Mouse (Mus musculus) erythroblast, embryonic 14.5 days (primary cell): ENCODE measurements around the gene Fam20b. TPM values are rescaled to one million over a fixed set of nuclear protein-coding genes. Genes with fewer than 3 reads are reported as not detected.

Experiments used
- H3K27me3 ChIP-seq: 2 replicates; pipeline ENCODE4 v1.6.1; 2012; ENCODE audit warnings: inconsistent platforms; ENCODE audit not compliant: control insufficient read depth
- H3K36me3 ChIP-seq: 2 replicates; pipeline ENCODE4 v1.6.1; 2012; ENCODE audit warnings: mild to moderate bottlenecking, inconsistent platforms; ENCODE audit not compliant: control insufficient read depth
- H3K4me1 ChIP-seq: 2 replicates; pipeline ENCODE4 v1.6.1; 2012; ENCODE audit warnings: inconsistent platforms; ENCODE audit not compliant: control insufficient read depth
- H3K4me3 ChIP-seq: replicated peaks from 2 replicates; pipeline ENCODE3; 2012; ENCODE audit warnings: moderate library complexity, mild to moderate bottlenecking, inconsistent platforms
- H3K9me3 ChIP-seq: 2 replicates; pipeline ENCODE4 v1.6.1; 2012; ENCODE audit warnings: low read length, inconsistent platforms, mixed read lengths; ENCODE audit not compliant: control insufficient read depth
- GATA1 ChIP-seq: IDR thresholded peaks from 2 replicates; pipeline ENCODE4 v1.6.1; 2012; ENCODE audit warnings: low read length, inconsistent platforms, mixed read lengths
- TAL1 ChIP-seq: IDR thresholded peaks from 3 replicates; pipeline ENCODE4 v1.6.1; 2012; ENCODE audit warnings: low read length, inconsistent platforms, mixed read lengths
- polyA plus RNA-seq: library from polyadenylated mRNA; stranded (reverse); fragments of >175 nt; gene quantifications from 2 replicates; pipeline ENCODE4 v1.2.3, GENCODE M21; 2012

Gene Fam20b
- polyA plus RNA-seq, 1 experiment: 0.60 TPM

DNA sequence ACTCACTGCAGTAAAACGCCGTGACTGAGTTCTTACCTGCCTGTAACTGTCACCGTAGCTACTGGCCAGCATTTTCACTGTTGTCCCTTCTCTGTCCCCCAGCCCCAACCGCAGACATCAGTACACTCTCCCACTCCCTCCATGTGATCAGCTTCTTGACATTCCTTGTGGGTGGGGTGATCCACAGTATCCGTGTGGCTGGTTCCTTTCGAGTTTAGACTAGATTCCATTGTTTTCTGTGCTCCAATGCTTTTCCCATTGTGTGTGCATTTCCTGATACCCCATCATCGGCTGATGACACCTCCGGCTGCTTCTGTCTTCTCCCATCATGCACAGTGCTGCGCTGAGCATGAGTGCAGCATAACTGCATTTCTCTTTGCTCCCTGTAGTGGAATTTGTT is 68.3 kb downstream of the Fam20b start:
- Histone ChIP-seq H3K36me3 (no peaks in the 10 kb centered on the region; the same call in none of the 2 replicates), H3K4me1 (no peaks in the 10 kb centered on the region), H3K27me3 (no peaks in the 10 kb centered on the region), H3K9me3 (no peaks in the 10 kb centered on the region), H3K4me3 (no peak overlapping the region)
- TF ChIP-seq GATA1 (no peak), TAL1 (no peak)

DNA sequence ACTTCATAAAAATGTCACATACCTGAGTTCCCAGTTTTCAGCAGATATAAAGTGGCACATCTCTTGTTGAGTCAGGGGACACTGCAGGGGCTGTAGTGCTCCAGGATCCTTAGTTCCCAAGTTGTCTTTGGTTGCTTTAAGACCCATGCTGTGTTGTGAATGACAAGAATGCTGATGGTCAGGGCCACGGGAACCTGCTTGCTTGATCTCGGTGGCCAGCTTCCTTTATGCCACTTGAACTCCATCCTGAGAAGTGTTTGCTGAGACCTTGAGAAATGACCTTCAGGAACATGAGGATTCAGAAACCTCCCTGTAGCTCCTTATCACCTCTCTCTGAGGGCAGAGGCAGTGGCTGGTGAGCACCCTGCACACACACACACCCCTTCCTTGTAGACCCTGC is 70.2 kb downstream of the Fam20b start:
- TF ChIP-seq TAL1: no peak
- no peak for TF ChIP-seq GATA1
- no peaks in the 10 kb centered on the region for H3K27me3 ChIP-seq
- no peaks in the 10 kb centered on the region for H3K4me1 ChIP-seq
- H3K4me3 ChIP-seq: no peak overlapping the region
- H3K9me3 ChIP-seq: no peaks in the 10 kb centered on the region
- peaks cover 3% of the 10 kb centered on the region for H3K36me3 ChIP-seq

DNA sequence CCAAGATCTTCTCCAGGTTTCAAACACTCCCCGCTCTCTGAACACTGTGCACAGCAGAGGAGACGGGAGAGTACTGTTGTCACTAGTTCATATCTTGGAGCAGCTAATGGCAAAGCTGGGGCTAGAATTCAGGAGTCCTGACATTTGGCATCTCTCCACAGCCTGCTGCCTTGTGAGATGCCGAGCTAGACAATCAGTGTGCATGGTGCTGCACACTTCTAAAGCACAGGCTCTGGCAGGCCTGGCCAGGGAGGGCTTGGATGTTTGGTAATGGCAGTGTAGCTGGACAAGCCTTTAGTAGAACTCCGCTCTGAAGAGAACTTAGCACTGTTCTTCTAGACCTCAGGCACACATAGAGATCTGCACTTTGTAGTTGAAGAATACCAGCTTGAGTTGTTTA is 72.9 kb downstream of the Fam20b start:
- no peaks in the 10 kb centered on the region for H3K27me3 ChIP-seq
- peaks cover 28% of the 10 kb centered on the region for H3K36me3 ChIP-seq
- TF ChIP-seq TAL1 (no peak), GATA1 (no peak)
- H3K4me3 ChIP-seq: no peak overlapping the region
- H3K4me1 ChIP-seq: peaks cover 8% of the 10 kb centered on the region
- H3K9me3 ChIP-seq: no peaks in the 10 kb centered on the region

DNA sequence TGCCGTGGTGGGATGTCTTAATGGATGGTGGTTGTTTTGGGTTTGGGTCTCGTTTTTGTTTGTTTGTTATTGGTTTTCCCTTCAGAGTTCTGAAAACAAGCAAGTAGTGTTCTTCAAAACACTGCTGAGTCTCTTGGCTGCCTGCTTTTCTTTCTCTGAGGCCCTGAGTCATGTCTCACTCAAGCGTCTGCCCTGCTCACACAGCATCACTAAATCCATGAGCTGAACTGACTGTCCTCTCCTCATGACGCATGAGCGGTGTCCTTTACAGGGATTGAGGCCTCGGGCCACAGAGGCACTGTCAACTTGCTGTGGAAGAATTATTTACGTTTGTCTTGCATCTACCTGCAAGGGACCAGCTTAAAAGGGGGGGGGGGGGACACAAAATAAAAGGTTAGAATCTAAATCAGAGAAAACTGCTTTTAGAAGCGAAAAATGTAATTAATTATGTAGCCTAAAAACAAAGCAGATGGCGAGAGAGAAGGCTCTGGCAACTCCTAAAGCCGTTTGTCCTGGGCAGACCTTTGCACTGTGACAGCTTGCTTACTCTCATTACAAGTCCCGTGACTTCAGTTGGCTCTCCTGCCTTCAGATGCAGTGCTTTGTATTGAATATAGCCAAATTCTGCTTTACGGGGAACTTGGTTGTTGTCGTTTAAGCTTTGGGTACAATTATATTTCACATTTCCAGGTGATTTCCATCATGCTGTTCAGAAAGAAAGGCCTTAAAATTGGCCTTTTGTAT is 73.9 kb downstream of the Fam20b start:
- no peak for TF ChIP-seq TAL1
- no peak for TF ChIP-seq GATA1
- Histone ChIP-seq H3K4me3 (no peak overlapping the region), H3K27me3 (no peaks in the 10 kb centered on the region), H3K4me1 (peaks cover 8% of the 10 kb centered on the region), H3K9me3 (no peaks in the 10 kb centered on the region), H3K36me3 (peaks cover 35% of the 10 kb centered on the region)

DNA sequence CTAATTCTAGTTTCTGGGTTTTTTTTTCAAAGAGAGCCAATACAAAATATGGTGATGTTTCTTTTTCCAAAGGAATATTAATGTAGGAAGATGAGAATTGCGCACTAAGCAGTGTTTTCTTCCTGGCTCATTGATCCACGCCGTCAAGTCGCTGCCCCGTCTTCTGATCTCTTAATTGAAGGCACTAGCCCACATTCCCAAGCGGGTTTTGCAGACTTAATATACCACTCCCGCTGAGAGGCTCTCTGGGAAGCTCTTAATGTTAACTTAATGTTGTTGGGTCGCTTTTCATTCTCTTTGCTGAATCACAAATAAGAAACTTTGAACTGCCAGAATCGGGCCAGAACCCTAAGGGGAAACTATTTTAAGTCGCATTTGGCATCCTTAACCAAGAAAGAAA is 74.8 kb downstream of the Fam20b start:
- Histone ChIP-seq H3K4me3 (no peak overlapping the region), H3K9me3 (no peaks in the 10 kb centered on the region), H3K4me1 (peaks cover 8% of the 10 kb centered on the region), H3K36me3 (peaks cover 40% of the 10 kb centered on the region), H3K27me3 (no peaks in the 10 kb centered on the region)
- TF ChIP-seq GATA1 (no peak), TAL1 (no peak)

DNA sequence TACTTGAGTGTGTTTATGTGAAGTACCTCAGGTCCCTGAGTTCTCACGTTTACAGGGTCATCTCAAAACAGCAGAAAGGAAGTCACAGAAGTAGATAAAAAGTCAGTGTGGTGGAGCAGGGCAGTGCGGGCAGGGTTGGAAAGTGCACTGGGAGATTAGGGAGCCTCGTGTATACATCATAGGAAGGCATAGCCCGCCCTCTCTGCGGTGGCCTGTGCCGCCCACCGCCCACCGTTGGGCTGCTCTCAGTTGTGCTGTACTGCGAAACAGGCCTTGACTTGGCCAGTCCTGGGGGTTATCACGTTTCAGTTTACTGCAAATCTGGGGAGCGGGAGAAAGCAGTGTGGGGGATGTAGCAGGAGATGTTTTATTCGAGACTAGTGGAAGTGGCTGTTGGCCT is 76.1 kb downstream of the Fam20b start:
- Histone ChIP-seq H3K9me3 (no peaks in the 10 kb centered on the region), H3K4me3 (no peak overlapping the region), H3K36me3 (peaks cover 43% of the 10 kb centered on the region), H3K4me1 (peaks cover 8% of the 10 kb centered on the region), H3K27me3 (no peaks in the 10 kb centered on the region)
- TF ChIP-seq GATA1: no peak
- no peak for TF ChIP-seq TAL1

DNA sequence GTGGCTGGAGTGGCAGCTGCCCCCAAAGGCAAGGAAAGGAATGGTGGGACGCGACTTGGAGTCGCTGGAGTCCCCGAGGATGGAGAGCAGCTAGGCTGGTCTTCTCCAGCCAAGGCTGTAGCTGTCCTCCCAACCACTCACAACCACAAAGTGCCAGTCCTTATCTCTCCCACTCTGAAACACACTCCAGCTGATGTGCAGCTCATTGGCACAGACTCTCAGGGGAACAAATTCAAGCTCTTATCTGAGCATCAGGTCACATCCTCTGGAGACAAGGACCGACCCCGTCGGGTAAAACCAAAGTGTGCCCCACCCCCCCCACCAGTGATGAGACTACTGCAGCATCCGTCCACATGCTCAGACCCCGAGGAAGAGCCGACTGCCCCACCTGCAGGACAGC is 77.1 kb downstream of the Fam20b start:
- Histone ChIP-seq H3K4me1 (peaks cover 8% of the 10 kb centered on the region), H3K4me3 (no peak overlapping the region), H3K9me3 (no peaks in the 10 kb centered on the region), H3K27me3 (no peaks in the 10 kb centered on the region), H3K36me3 (peaks cover 46% of the 10 kb centered on the region)
- TF ChIP-seq TAL1: no peak
- TF ChIP-seq GATA1: no peak

DNA sequence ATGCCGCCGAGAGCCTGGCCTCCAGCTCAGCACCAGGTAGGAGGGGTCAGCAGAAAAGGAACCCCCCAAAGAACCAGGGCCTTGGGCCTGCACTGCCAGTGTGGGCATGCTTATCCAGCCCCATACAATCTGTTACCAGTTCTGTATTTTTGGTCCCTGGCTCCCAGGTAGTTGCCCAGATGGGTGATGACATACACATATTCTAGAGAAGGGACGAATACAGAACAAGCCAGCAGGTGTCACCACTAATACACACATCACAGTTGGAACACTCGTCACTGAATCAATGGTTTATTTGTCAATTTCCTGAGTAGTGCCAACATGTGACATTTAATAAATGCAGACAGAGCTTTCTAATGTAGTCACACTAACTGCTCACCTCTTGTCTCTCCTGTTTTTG is 78.3 kb downstream of the Fam20b start:
- H3K36me3 ChIP-seq: peaks cover 53% of the 10 kb centered on the region
- H3K9me3 ChIP-seq: no peaks in the 10 kb centered on the region
- H3K4me3 ChIP-seq: no peak overlapping the region
- no peaks in the 10 kb centered on the region for H3K27me3 ChIP-seq
- H3K4me1 ChIP-seq: peaks cover 8% of the 10 kb centered on the region
- TF ChIP-seq TAL1: no peak
- no peak for TF ChIP-seq GATA1

DNA sequence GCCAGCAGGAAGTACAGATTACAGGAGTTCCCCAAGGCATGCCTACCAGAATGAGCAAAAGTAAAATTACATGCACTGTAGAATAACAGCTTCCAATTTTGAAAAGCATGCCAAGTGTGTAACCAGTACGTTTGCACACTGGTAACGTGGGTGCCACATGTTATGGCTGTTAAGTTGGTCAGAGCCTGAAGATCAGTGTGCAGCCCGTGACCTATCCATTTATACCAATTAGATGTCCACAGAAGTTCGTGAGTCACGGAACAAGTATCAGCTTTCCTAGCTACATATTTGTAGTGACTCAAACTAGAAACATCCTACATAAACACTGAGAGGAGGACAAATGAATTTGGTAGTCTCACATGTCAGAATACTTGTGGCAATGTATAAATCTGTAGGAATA is 79.4 kb downstream of the Fam20b start:
- Histone ChIP-seq H3K4me3 (no peak overlapping the region), H3K4me1 (peaks cover 8% of the 10 kb centered on the region), H3K9me3 (no peaks in the 10 kb centered on the region), H3K36me3 (peaks cover 57% of the 10 kb centered on the region), H3K27me3 (no peaks in the 10 kb centered on the region)
- TF ChIP-seq GATA1 (no peak), TAL1 (no peak)

DNA sequence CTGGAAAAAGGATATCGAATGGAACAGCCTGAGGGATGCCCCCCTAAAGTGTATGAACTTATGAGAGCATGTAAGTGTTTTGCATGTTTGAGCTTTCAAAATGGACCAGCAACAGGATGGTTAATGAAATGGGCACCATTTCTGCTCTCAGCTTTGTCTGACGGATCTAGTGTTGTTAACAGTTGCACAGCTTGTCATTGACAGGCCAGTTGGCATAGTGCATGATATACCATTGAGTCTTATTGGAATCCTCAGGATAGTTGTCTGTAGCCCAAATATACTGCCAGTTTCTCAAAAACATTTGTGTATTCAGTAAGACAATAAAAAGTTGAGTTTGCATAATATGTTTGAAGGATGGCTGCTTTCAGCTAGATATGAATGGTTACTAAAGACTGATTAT is 83.7 kb downstream of the Fam20b start:
- Histone ChIP-seq H3K36me3 (peaks cover 54% of the 10 kb centered on the region), H3K9me3 (no peaks in the 10 kb centered on the region), H3K4me1 (no peaks in the 10 kb centered on the region), H3K4me3 (no peak overlapping the region), H3K27me3 (no peaks in the 10 kb centered on the region)
- no peak for TF ChIP-seq TAL1
- TF ChIP-seq GATA1: no peak
